Mouse (Mus musculus) hindbrain, embryonic 13.5 days (tissue): Measurements from ENCODE around the gene Gm17545. TPM values are rescaled to one million over a fixed set of nuclear protein-coding genes. Genes with fewer than 3 reads are reported as not detected.

Experiments used
- ATAC-seq: fragments of 200-750 bp; cut with Nextera tagmentation; 2 replicates; pipeline ENCODE4 v1.8.0; 2017; ENCODE audit warnings: moderate TSS enrichment; ENCODE audit not compliant: low FRiP score
- H3K27ac ChIP-seq: fragments of 300-500 bp; sonication (generic); 2 replicates; pipeline ENCODE4 v1.5.1; 2015; ENCODE audit warnings: inconsistent platforms, mild to moderate bottlenecking, moderate library complexity
- H3K27me3 ChIP-seq: fragments of 300-500 bp; sonication (generic); 2 replicates; pipeline ENCODE4 v1.6.1; 2015; ENCODE audit warnings: mild to moderate bottlenecking, inconsistent platforms
- H3K36me3 ChIP-seq: fragments of 300-500 bp; sonication (generic); 2 replicates; pipeline ENCODE4 v1.6.1; 2015; ENCODE audit warnings: mild to moderate bottlenecking, inconsistent platforms
- H3K4me1 ChIP-seq: fragments of 300-500 bp; sonication (generic); replicated peaks from 2 replicates; pipeline ENCODE4 v1.6.1; 2015; ENCODE audit warnings: inconsistent platforms
- H3K4me2 ChIP-seq: fragments of 300-500 bp; sonication (generic); 2 replicates; pipeline ENCODE4 v1.6.1; 2015; ENCODE audit warnings: inconsistent platforms, mild to moderate bottlenecking, moderate library complexity
- H3K4me3 ChIP-seq: fragments of 300-500 bp; sonication (generic); 2 replicates; pipeline ENCODE4 v1.5.1; 2015; ENCODE audit warnings: mild to moderate bottlenecking, inconsistent platforms
- H3K9ac ChIP-seq: fragments of 300-500 bp; sonication (generic); 2 replicates; pipeline ENCODE4 v1.6.1; 2015; ENCODE audit warnings: mild to moderate bottlenecking, inconsistent platforms
- H3K9me3 ChIP-seq: fragments of 300-500 bp; sonication (generic); 2 replicates; pipeline ENCODE4 v1.6.1; 2016; ENCODE audit warnings: inconsistent platforms
- WGBS: fragments of 180-500 bp; shearing (Covaris S2); methylation state at CpG from one replicate; pipeline ENCODE4 v1.1.7; 2015; 5-methylcytosine and 5-hydroxymethylcytosine counted together
- polyA plus RNA-seq: library from polyadenylated mRNA; unstranded; fragments of >200 nt; fragmentation: Nextera tagmentation; extraction: Ambion mirVana; gene quantifications from 2 replicates; pipeline ENCODE4 v1.2.1, GENCODE M21; 2015

The Gm17545 gene
- polyA plus RNA-seq, 1 experiment from 2014 or later: not detected

- whole genome bisulfite sequencing: 95% methylated on average over 4 of the region's 4 CpGs
- no peak for ATAC-seq
Observed at GRCm38 (mm10) chr9:22424719-22425118, 29.4 kb upstream of the Gm17545 start.

GRCm38 (mm10) chr9:22428028-22428665 is 25.9 kb upstream of the Gm17545 start:
- WGBS: 34% methylated on average over 2 of the region's 4 CpGs
- H3K9me3 ChIP-seq: no peaks in the 10 kb centered on the region
- no peak overlapping the region for H3K4me3 ChIP-seq

More at GRCm38 (mm10) chr9:22424719-22425118, 29.4 kb upstream of the Gm17545 start:
- Histone ChIP-seq H3K4me2 (no peak overlapping the region), H3K27ac (no peak overlapping the region), H3K9ac (no peak overlapping the region), H3K27me3 (no peaks in the 10 kb centered on the region), H3K9me3 (no peaks in the 10 kb centered on the region), H3K4me3 (no peak overlapping the region), H3K4me1 (no peaks in the 10 kb centered on the region; the same call in 1 of the 2 replicates), H3K36me3 (no peaks in the 10 kb centered on the region; the same call in 1 of the 2 replicates)

GRCm38 (mm10) chr9:22428666-22429410 is 25.3 kb upstream of the Gm17545 start:
- H3K9me3 ChIP-seq: no peaks in the 10 kb centered on the region
- no peak overlapping the region for H3K4me2 ChIP-seq
- H3K36me3 ChIP-seq: peaks cover 5% of the 10 kb centered on the region
- H3K4me3 ChIP-seq: no peak overlapping the region
- 81% methylated on average over 14 of the region's 14 CpGs for WGBS
- no peak overlapping the region for H3K27ac ChIP-seq
- no peak for ATAC-seq
- no peak overlapping the region for H3K9ac ChIP-seq
- H3K4me1 ChIP-seq: no peaks in the 10 kb centered on the region; the same call in 1 of the 2 replicates
- H3K27me3 ChIP-seq: no peaks in the 10 kb centered on the region

More at GRCm38 (mm10) chr9:22428028-22428665, 25.9 kb upstream of the Gm17545 start:
- Histone ChIP-seq H3K27me3 (no peaks in the 10 kb centered on the region), H3K36me3 (peaks cover 5% of the 10 kb centered on the region), H3K9ac (no peak overlapping the region), H3K4me2 (no peak overlapping the region), H3K27ac (no peak overlapping the region), H3K4me1 (no peaks in the 10 kb centered on the region; the same call in 1 of the 2 replicates)
- no peak for ATAC-seq

GRCm38 (mm10) chr9:22429533-22430241 is 24.4 kb upstream of the Gm17545 start:
- no peak for ATAC-seq
- 70% methylated on average over 15 of the region's 15 CpGs for WGBS
- no peak overlapping the region for H3K4me2 ChIP-seq

GRCm38 (mm10) chr9:22430315-22430840 is 23.7 kb upstream of the Gm17545 start:
- Histone ChIP-seq H3K27ac (no peak overlapping the region), H3K9ac (no peak overlapping the region), H3K4me1 (no peaks in the 10 kb centered on the region; the same call in 1 of the 2 replicates), H3K27me3 (no peaks in the 10 kb centered on the region), H3K4me3 (no peak overlapping the region), H3K4me2 (no peak overlapping the region), H3K9me3 (no peaks in the 10 kb centered on the region), H3K36me3 (peaks cover 10% of the 10 kb centered on the region)
- no peak for ATAC-seq
- WGBS: 40% methylated on average over 5 of the region's 5 CpGs

More at GRCm38 (mm10) chr9:22429533-22430241, 24.4 kb upstream of the Gm17545 start:
- H3K4me1 ChIP-seq: no peaks in the 10 kb centered on the region; the same call in 1 of the 2 replicates
- H3K27me3 ChIP-seq: no peaks in the 10 kb centered on the region
- H3K36me3 ChIP-seq: peaks cover 5% of the 10 kb centered on the region
- no peaks in the 10 kb centered on the region for H3K9me3 ChIP-seq
- H3K27ac ChIP-seq: no peak overlapping the region
- no peak overlapping the region for H3K4me3 ChIP-seq
- no peak overlapping the region for H3K9ac ChIP-seq

GRCm38 (mm10) chr9:22433221-22433620 is 20.9 kb upstream of the Gm17545 start:
- no peak for ATAC-seq
- no peaks in the 10 kb centered on the region for H3K9me3 ChIP-seq
- WGBS: 70% methylated on average over 2 of the region's 2 CpGs
- no peaks in the 10 kb centered on the region; the same call in 1 of the 2 replicates for H3K4me1 ChIP-seq
- no peaks in the 10 kb centered on the region for H3K27me3 ChIP-seq
- H3K4me2 ChIP-seq: no peak overlapping the region
- no peak overlapping the region for H3K4me3 ChIP-seq
- H3K27ac ChIP-seq: no peak overlapping the region
- H3K36me3 ChIP-seq: peaks cover 15% of the 10 kb centered on the region
- H3K9ac ChIP-seq: no peak overlapping the region

GRCm38 (mm10) chr9:22434101-22434500 is 20.0 kb upstream of the Gm17545 start:
- H3K4me2 ChIP-seq: no peak overlapping the region
- H3K36me3 ChIP-seq: peaks cover 15% of the 10 kb centered on the region
- 96% methylated on average over 2 of the region's 2 CpGs for WGBS
- H3K9me3 ChIP-seq: no peaks in the 10 kb centered on the region
- no peaks in the 10 kb centered on the region; the same call in 1 of the 2 replicates for H3K4me1 ChIP-seq
- no peak overlapping the region for H3K4me3 ChIP-seq
- H3K27me3 ChIP-seq: no peaks in the 10 kb centered on the region
- no peak overlapping the region for H3K27ac ChIP-seq
- ATAC-seq: no peak
- no peak overlapping the region for H3K9ac ChIP-seq

- peaks cover 33% of the 10 kb centered on the region for H3K36me3 ChIP-seq
- 86% methylated on average over 1 of the region's 1 CpGs for WGBS
- H3K4me1 ChIP-seq: no peaks in the 10 kb centered on the region
- H3K27ac ChIP-seq: no peak overlapping the region
- no peak for ATAC-seq
- no peak overlapping the region for H3K4me2 ChIP-seq
- H3K27me3 ChIP-seq: no peaks in the 10 kb centered on the region
- no peak overlapping the region for H3K4me3 ChIP-seq
- H3K9ac ChIP-seq: no peak overlapping the region
- H3K9me3 ChIP-seq: no peaks in the 10 kb centered on the region
Observed at GRCm38 (mm10) chr9:22438826-22439225, 15.3 kb upstream of the Gm17545 start.

GRCm38 (mm10) chr9:22443157-22443556 is 10.9 kb upstream of the Gm17545 start:
- 95% methylated on average over 10 of the region's 10 CpGs for WGBS
- no peak overlapping the region for H3K9ac ChIP-seq
- no peak overlapping the region for H3K4me3 ChIP-seq
- H3K4me1 ChIP-seq: no peaks in the 10 kb centered on the region
- no peaks in the 10 kb centered on the region for H3K27me3 ChIP-seq
- H3K4me2 ChIP-seq: no peak overlapping the region
- H3K36me3 ChIP-seq: peaks cover 43% of the 10 kb centered on the region
- ATAC-seq: no peak
- H3K9me3 ChIP-seq: no peaks in the 10 kb centered on the region
- H3K27ac ChIP-seq: no peak overlapping the region

- WGBS: 91% methylated on average over 1 of the region's 1 CpGs
- Histone ChIP-seq H3K9me3 (no peaks in the 10 kb centered on the region), H3K4me1 (no peaks in the 10 kb centered on the region), H3K4me3 (no peak overlapping the region), H3K27ac (no peak overlapping the region), H3K4me2 (no peak overlapping the region), H3K9ac (no peak overlapping the region), H3K27me3 (no peaks in the 10 kb centered on the region), H3K36me3 (peaks cover 59% of the 10 kb centered on the region)
- ATAC-seq: no peak
Observed at GRCm38 (mm10) chr9:22445123-22445522, 9.0 kb upstream of the Gm17545 start.

GRCm38 (mm10) chr9:22447213-22447612 is 6.9 kb upstream of the Gm17545 start:
- Histone ChIP-seq H3K4me2 (no peak overlapping the region), H3K27ac (no peak overlapping the region), H3K27me3 (no peaks in the 10 kb centered on the region), H3K9ac (no peak overlapping the region), H3K9me3 (no peaks in the 10 kb centered on the region), H3K4me3 (no peak overlapping the region), H3K4me1 (no peaks in the 10 kb centered on the region), H3K36me3 (peaks cover 67% of the 10 kb centered on the region)
- no peak for ATAC-seq
- WGBS: 98% methylated on average over 5 of the region's 5 CpGs

- H3K36me3 ChIP-seq: peaks cover 73% of the 10 kb centered on the region
- no peaks in the 10 kb centered on the region for H3K27me3 ChIP-seq
- ATAC-seq: no peak
- H3K9ac ChIP-seq: no peak overlapping the region
- H3K4me1 ChIP-seq: no peaks in the 10 kb centered on the region
- no peak overlapping the region for H3K4me3 ChIP-seq
- 94% methylated on average over 13 of the region's 13 CpGs for WGBS
- no peaks in the 10 kb centered on the region for H3K9me3 ChIP-seq
- H3K4me2 ChIP-seq: no peak overlapping the region
- no peak overlapping the region for H3K27ac ChIP-seq
Observed at GRCm38 (mm10) chr9:22448420-22448819, 5.7 kb upstream of the Gm17545 start.
